Mouse (Mus musculus) lung, embryonic 14.5 days (tissue): ENCODE results near the gene Phf6. TPM values are rescaled to one million over a fixed set of nuclear protein-coding genes. Genes with fewer than 3 reads are reported as not detected.
"Not testable (repeated sequence)": the region's sequence is repeated elsewhere in the genome, so short reads cannot be mapped to it uniquely, and the experiment has no call there.

ENCODE experiments used
- ATAC-seq: fragments of 200-750 bp; cut with Nextera tagmentation; 2 replicates; pipeline ENCODE4 v1.8.0; 2017; ENCODE audit warnings: mild to moderate bottlenecking, moderate TSS enrichment, moderate library complexity; ENCODE audit not compliant: insufficient read depth
- DNase-seq: peaks from one replicate; pipeline ENCODE4 v3.0.0-alpha.2; 2015
- H3K27ac ChIP-seq: fragments of 300-500 bp; sonication (generic); 2 replicates; pipeline ENCODE4 v1.5.1; 2014; ENCODE audit warnings: low read depth, mild to moderate bottlenecking, moderate library complexity
- H3K27me3 ChIP-seq: fragments of 300-500 bp; sonication (generic); 2 replicates; pipeline ENCODE4 v1.6.1; 2014; ENCODE audit warnings: low read length, control low read depth; ENCODE audit not compliant: insufficient read depth
- H3K36me3 ChIP-seq: fragments of 300-500 bp; sonication (generic); 2 replicates; pipeline ENCODE4 v1.6.1; 2014; ENCODE audit warnings: control low read depth; ENCODE audit not compliant: insufficient read depth
- H3K4me1 ChIP-seq: fragments of 300-500 bp; sonication (generic); 2 replicates; pipeline ENCODE4 v1.6.1; 2014; ENCODE audit warnings: antibody characterized with exemption, control low read depth; ENCODE audit not compliant: insufficient read depth
- H3K4me2 ChIP-seq: fragments of 300-500 bp; sonication (generic); 2 replicates; pipeline ENCODE4 v1.6.1; 2014; ENCODE audit warnings: mild to moderate bottlenecking
- H3K4me3 ChIP-seq: fragments of 300-500 bp; sonication (generic); 2 replicates; pipeline ENCODE4 v1.5.1; 2014; ENCODE audit warnings: low read depth, low read length
- H3K9ac ChIP-seq: fragments of 300-500 bp; sonication (generic); 2 replicates; pipeline ENCODE4 v1.6.1; 2014
- H3K9me3 ChIP-seq: fragments of 300-500 bp; sonication (generic); 2 replicates; pipeline ENCODE4 v1.6.1; 2016; ENCODE audit warnings: low read depth, low read length, control low read depth
- CTCF ChIP-seq: IDR thresholded peaks from 2 replicates; pipeline ENCODE4 v1.5.1; 2016; ENCODE audit warnings: antibody characterized with exemption, low read depth
- WGBS: fragments of 180-500 bp; shearing (Covaris S2); extraction: QIAGEN DNeasy Blood & Tissue Kit; methylation state at CpG from one replicate; pipeline ENCODE4 v1.1.7; 2014; 5-methylcytosine and 5-hydroxymethylcytosine counted together
- polyA plus RNA-seq: library from polyadenylated mRNA; unstranded; fragments of >200 nt; fragmentation: Nextera tagmentation; extraction: Ambion mirVana; gene quantifications from 2 replicates; pipeline ENCODE4 v1.2.1, GENCODE M21; 2014

Phf6 gene
- polyA plus RNA-seq, 1 experiment from 2014 or later, result 55.1 TPM

GRCm38 (mm10) chrX:52978576-52978975, 66.5 kb downstream of the Phf6 start:
- 29% methylated on average over 1 of the region's 1 CpGs for WGBS
- Histone ChIP-seq H3K27ac (no peak overlapping the region), H3K4me3 (no peak overlapping the region)

GRCm38 (mm10) chrX:52981378-52981777, 69.3 kb downstream of the Phf6 start:
- 59% methylated on average over 3 of the region's 3 CpGs for WGBS
- Histone ChIP-seq H3K4me3 (no peak overlapping the region), H3K4me1 (no peaks in the 10 kb centered on the region), H3K9me3 (no peaks in the 10 kb centered on the region), H3K27me3 (no peaks in the 10 kb centered on the region), H3K36me3 (no peaks in the 10 kb centered on the region), H3K27ac (no peak overlapping the region), H3K9ac (no peak overlapping the region), H3K4me2 (no peak overlapping the region)
- ATAC-seq (no peak), DNase-seq (no peak)
- no peak for TF ChIP-seq CTCF

More at GRCm38 (mm10) chrX:52978576-52978975, 66.5 kb downstream of the Phf6 start:
- H3K9me3 ChIP-seq, result no peaks in the 10 kb centered on the region
- no peak for ATAC-seq
- H3K4me2 ChIP-seq, result no peak overlapping the region
- no peak for TF ChIP-seq CTCF
- no peaks in the 10 kb centered on the region for H3K27me3 ChIP-seq
- H3K4me1 ChIP-seq, result no peaks in the 10 kb centered on the region
- H3K9ac ChIP-seq, result no peak overlapping the region
- DNase-seq, result no peak
- H3K36me3 ChIP-seq, result no peaks in the 10 kb centered on the region

GRCm38 (mm10) chrX:52987905-52988783, 76.1 kb downstream of the Phf6 start, which contains the start of gene Hprt:
Hprt (plus strand) TSS chrX:52988137.
- Histone ChIP-seq H3K36me3 (no peaks in the 10 kb centered on the region), H3K9ac (peak within 1 kb of the TSS; percentile 82), H3K4me3 (peak within 1 kb of the TSS; percentile 60), H3K27me3 (no peaks in the 10 kb centered on the region), H3K9me3 (no peaks in the 10 kb centered on the region), H3K27ac (peak within 1 kb of the TSS; percentile 95), H3K4me2 (peak within 1 kb of the TSS; percentile 63), H3K4me1 (no peaks in the 10 kb centered on the region)
- 9% methylated on average over 62 of the region's 72 CpGs for WGBS
- DNase-seq (peak; percentile 92), ATAC-seq (peak; percentile 97)
- TF ChIP-seq CTCF, result no peak

GRCm38 (mm10) chrX:52994726-52995125, 82.7 kb downstream of the Phf6 start:
- not testable (repeated sequence) for H3K4me3 ChIP-seq, H3K4me2 ChIP-seq, H3K27me3 ChIP-seq, H3K9ac ChIP-seq, H3K4me1 ChIP-seq, DNase-seq, H3K9me3 ChIP-seq, H3K36me3 ChIP-seq, ATAC-seq, H3K27ac ChIP-seq
- WGBS, result 76% methylated on average over 5 of the region's 5 CpGs

GRCm38 (mm10) chrX:53004887-53005286, 92.8 kb downstream of the Phf6 start:
- 58% methylated on average over 4 of the region's 4 CpGs for WGBS
- peak; percentile 17 for DNase-seq
- not testable (repeated sequence) for H3K27ac ChIP-seq, H3K4me1 ChIP-seq, H3K4me2 ChIP-seq, H3K9me3 ChIP-seq, H3K9ac ChIP-seq, H3K27me3 ChIP-seq, H3K4me3 ChIP-seq, ATAC-seq
- peaks cover 22% of the 10 kb centered on the region for H3K36me3 ChIP-seq
- TF ChIP-seq CTCF, result 0 out of 2 replicates have a peak, but pooled peaks have one; percentile 9

- peak; percentile 92 for DNase-seq
- peak; percentile 68 for TF ChIP-seq CTCF
- ATAC-seq, result no peak
- 45% methylated on average over 3 of the region's 3 CpGs for WGBS
- Histone ChIP-seq H3K9ac (no peak overlapping the region), H3K27me3 (no peaks in the 10 kb centered on the region), H3K36me3 (peaks cover 17% of the 10 kb centered on the region; the same call in 1 of the 2 replicates), H3K4me2 (no peak overlapping the region), H3K9me3 (no peaks in the 10 kb centered on the region), H3K27ac (no peak overlapping the region), H3K4me3 (no peak overlapping the region), H3K4me1 (no peaks in the 10 kb centered on the region)
Observed at GRCm38 (mm10) chrX:53006062-53006461, 94.0 kb downstream of the Phf6 start.

Other genes with a start within 250 kb of the Phf6 start
- 1.9 and 2.7 TPM in 2 replicates for gene Ccdc160, start 121.1 kb upstream of the Phf6 start, polyA plus RNA-seq
- 157 and 176 TPM in 2 replicates for gene Hprt, start 75.9 kb downstream of the Phf6 start, polyA plus RNA-seq